Mouse (Mus musculus) kidney, embryonic 14.5 days (tissue): ENCODE measurements around the gene Hsf2. TPM values are rescaled to one million over a fixed set of nuclear protein-coding genes. Genes with fewer than 3 reads are reported as not detected.
"Not testable (repeated sequence)": the region's sequence is repeated elsewhere in the genome, so short reads cannot be mapped to it uniquely, and the experiment has no call there.

Source experiments
- ATAC-seq: fragments of 200-750 bp; cut with Nextera tagmentation; 2 replicates; pipeline ENCODE4 v1.8.0; 2017; ENCODE audit warnings: moderate number of reproducible peaks, mild to moderate bottlenecking, moderate TSS enrichment, moderate library complexity; ENCODE audit not compliant: low FRiP score, low TSS enrichment
- H3K27ac ChIP-seq: fragments of 300-500 bp; sonication (generic); 2 replicates; pipeline ENCODE4 v1.5.1; 2014; ENCODE audit warnings: low read depth, mild to moderate bottlenecking, low read length, moderate library complexity, mixed read lengths
- H3K27me3 ChIP-seq: fragments of 300-500 bp; sonication (generic); 2 replicates; pipeline ENCODE4 v1.6.1; 2014; ENCODE audit warnings: mild to moderate bottlenecking, low read length; ENCODE audit not compliant: control insufficient read depth, insufficient read depth
- H3K36me3 ChIP-seq: fragments of 300-500 bp; sonication (generic); 2 replicates; pipeline ENCODE4 v1.6.1; 2014; ENCODE audit warnings: low read length, mixed read lengths; ENCODE audit not compliant: control insufficient read depth, insufficient read depth
- H3K4me1 ChIP-seq: fragments of 300-500 bp; sonication (generic); 2 replicates; pipeline ENCODE4 v1.6.1; 2014; ENCODE audit warnings: low read length, mixed read lengths; ENCODE audit not compliant: control insufficient read depth, insufficient read depth
- H3K4me2 ChIP-seq: fragments of 300-500 bp; sonication (generic); replicated peaks from 2 replicates; pipeline ENCODE4 v1.6.1; 2014; ENCODE audit warnings: low read depth, mild to moderate bottlenecking, low read length
- H3K4me3 ChIP-seq: fragments of 300-500 bp; sonication (generic); 2 replicates; pipeline ENCODE4 v1.5.1; 2014; ENCODE audit warnings: mild to moderate bottlenecking, low read length
- H3K9ac ChIP-seq: fragments of 300-500 bp; sonication (generic); 2 replicates; pipeline ENCODE4 v1.6.1; 2014; ENCODE audit warnings: low read depth, mild to moderate bottlenecking, low read length, moderate library complexity
- H3K9me3 ChIP-seq: fragments of 300-500 bp; sonication (generic); 2 replicates; pipeline ENCODE4 v1.6.1; 2016; ENCODE audit warnings: low read length; ENCODE audit not compliant: control insufficient read depth
- WGBS: fragments of 180-500 bp; shearing (Covaris S2); extraction: QIAGEN DNeasy Blood & Tissue Kit; methylation state at CpG from one replicate; pipeline ENCODE4 v1.1.7; 2014; 5-methylcytosine and 5-hydroxymethylcytosine counted together
- polyA plus RNA-seq: library from polyadenylated mRNA; unstranded; fragments of >200 nt; fragmentation: Nextera tagmentation; extraction: Ambion mirVana; gene quantifications from 2 replicates; pipeline ENCODE4 v1.2.1, GENCODE M21; 2014

Hsf2 gene
- polyA plus RNA-seq, result 35.0 and 42.8 TPM in 2 replicates

- no peaks in the 10 kb centered on the region for H3K27me3 ChIP-seq
- WGBS, result 1% methylated on average over 52 of the region's 52 CpGs
- H3K9me3 ChIP-seq, result no peaks in the 10 kb centered on the region
- ATAC-seq, result peak; percentile 100
- H3K36me3 ChIP-seq, result no peaks in the 10 kb centered on the region
- H3K4me3 ChIP-seq, result peak within 1 kb of the TSS; percentile 75
- H3K4me1 ChIP-seq, result peaks cover 10% of the 10 kb centered on the region
- peak within 1 kb of the TSS; percentile 90 for H3K9ac ChIP-seq
- peak within 1 kb of the TSS; percentile 58 for H3K4me2 ChIP-seq
- H3K27ac ChIP-seq, result peak within 1 kb of the TSS; percentile 94
Measured at GRCm38 (mm10) chr10:57485908-57486541, at the start of gene Hsf2. Hsf2 (plus strand) TSS chr10:57486385.

DNA sequence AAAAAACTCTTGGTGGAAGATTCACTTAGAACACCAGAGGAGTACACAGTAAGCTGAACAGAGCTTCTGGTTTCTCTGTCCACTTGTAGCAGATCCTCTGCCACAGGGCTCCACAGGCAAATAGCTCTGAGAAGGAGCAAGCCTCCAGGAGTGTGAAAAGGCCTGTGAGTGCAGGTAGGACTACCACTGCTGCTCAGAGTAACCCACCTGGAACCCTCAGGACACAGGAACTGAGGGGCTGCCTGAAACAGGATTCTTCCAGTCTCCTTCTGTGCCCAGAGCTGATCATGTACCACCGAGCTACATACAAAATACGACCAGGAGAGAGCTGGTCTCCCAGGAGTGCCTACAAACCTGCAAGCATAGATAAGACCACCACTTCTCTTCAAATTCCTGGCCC lies 48.3 kb upstream of the Hsf2 start:
- peak; percentile 52; the same call in 1 of the 2 replicates for ATAC-seq
- Histone ChIP-seq H3K27me3 (no peaks in the 10 kb centered on the region), H3K9ac (no peak overlapping the region), H3K27ac (no peak overlapping the region), H3K9me3 (no peaks in the 10 kb centered on the region), H3K4me2 (no peak overlapping the region), H3K4me1 (no peaks in the 10 kb centered on the region), H3K4me3 (no peak overlapping the region), H3K36me3 (no peaks in the 10 kb centered on the region)
- WGBS, result 89% methylated on average over 2 of the region's 2 CpGs

GRCm38 (mm10) chr10:57441049-57441448 lies 45.1 kb upstream of the Hsf2 start:
- H3K36me3 ChIP-seq, result no peaks in the 10 kb centered on the region
- no peak overlapping the region for H3K4me2 ChIP-seq
- no peaks in the 10 kb centered on the region for H3K27me3 ChIP-seq
- no peak overlapping the region for H3K4me3 ChIP-seq
- H3K9ac ChIP-seq, result no peak overlapping the region
- H3K27ac ChIP-seq, result no peak overlapping the region
- ATAC-seq, result no peak
- H3K9me3 ChIP-seq, result no peaks in the 10 kb centered on the region
- no peaks in the 10 kb centered on the region for H3K4me1 ChIP-seq

DNA sequence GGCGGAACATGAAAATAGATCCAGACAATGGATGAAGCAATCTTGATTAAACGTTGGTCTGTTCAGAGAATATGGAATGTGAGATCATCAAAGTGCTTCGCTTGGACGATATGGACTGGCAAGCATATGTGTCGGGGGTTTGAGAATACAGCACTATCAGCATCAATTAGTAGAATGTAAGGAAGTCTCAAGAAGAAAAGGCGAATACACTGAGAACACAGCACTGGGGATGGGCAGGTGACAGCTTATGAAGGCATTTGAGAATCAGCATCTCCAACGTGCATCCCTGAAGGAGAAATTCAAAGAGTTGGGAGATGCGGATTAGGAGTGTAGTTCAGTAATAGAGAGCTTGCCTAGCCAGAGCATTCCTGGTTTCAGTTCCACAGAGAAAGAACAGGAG lies 41.8 kb upstream of the Hsf2 start:
- no peak overlapping the region for H3K4me2 ChIP-seq
- no peaks in the 10 kb centered on the region for H3K9me3 ChIP-seq
- H3K27me3 ChIP-seq, result no peaks in the 10 kb centered on the region
- H3K4me3 ChIP-seq, result no peak overlapping the region
- no peak overlapping the region for H3K9ac ChIP-seq
- no peaks in the 10 kb centered on the region for H3K36me3 ChIP-seq
- no peaks in the 10 kb centered on the region for H3K4me1 ChIP-seq
- 73% methylated on average over 8 of the region's 8 CpGs for WGBS
- ATAC-seq, result no peak
- no peak overlapping the region for H3K27ac ChIP-seq

DNA sequence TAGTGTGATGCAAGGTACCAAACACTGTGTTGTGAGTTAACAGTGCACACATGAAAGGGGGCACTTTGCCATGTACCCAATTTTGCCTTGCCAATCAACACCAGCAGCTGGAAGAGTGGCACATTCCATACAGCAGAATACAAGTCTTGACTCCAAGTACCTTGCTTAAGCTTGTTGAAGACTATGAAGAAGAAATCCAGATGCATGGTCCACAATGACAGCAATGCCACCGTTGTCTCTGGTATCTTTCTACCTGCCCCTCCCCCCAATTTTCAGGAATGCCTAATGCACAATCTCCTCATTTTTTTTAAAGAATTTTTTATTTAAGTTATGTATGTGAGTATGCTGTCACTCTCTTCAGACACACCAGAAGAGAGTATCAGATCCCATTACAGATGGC lies 40.5 kb upstream of the Hsf2 start:
- Histone ChIP-seq H3K4me3 (no peak overlapping the region), H3K4me2 (no peak overlapping the region), H3K9ac (no peak overlapping the region), H3K9me3 (no peaks in the 10 kb centered on the region), H3K4me1 (no peaks in the 10 kb centered on the region), H3K27ac (no peak overlapping the region), H3K27me3 (no peaks in the 10 kb centered on the region), H3K36me3 (no peaks in the 10 kb centered on the region)
- WGBS, result 93% methylated on average over 1 of the region's 1 CpGs
- ATAC-seq, result no peak

GRCm38 (mm10) chr10:57447657-57448050 lies 38.5 kb upstream of the Hsf2 start:
- no peak overlapping the region for H3K4me2 ChIP-seq
- no peaks in the 10 kb centered on the region for H3K9me3 ChIP-seq
- H3K4me3 ChIP-seq, result no peak overlapping the region
- no peaks in the 10 kb centered on the region for H3K27me3 ChIP-seq
- no peak overlapping the region for H3K9ac ChIP-seq
- ATAC-seq, result no peak
- no peak overlapping the region for H3K27ac ChIP-seq
- H3K36me3 ChIP-seq, result no peaks in the 10 kb centered on the region
- H3K4me1 ChIP-seq, result no peaks in the 10 kb centered on the region

- ATAC-seq, result peak; percentile 68; the same call in 1 of the 2 replicates
- H3K9ac ChIP-seq, result no peak overlapping the region
- H3K27ac ChIP-seq, result no peak overlapping the region
- H3K9me3 ChIP-seq, result no peaks in the 10 kb centered on the region
- H3K36me3 ChIP-seq, result no peaks in the 10 kb centered on the region
- 5% methylated on average over 19 of the region's 19 CpGs for WGBS
- H3K4me3 ChIP-seq, result peak overlapping the region; percentile 10; the same call in 1 of the 2 replicates
- H3K4me1 ChIP-seq, result no peaks in the 10 kb centered on the region
- H3K4me2 ChIP-seq, result 0 out of 2 replicates have a peak overlapping the region, but pooled peaks have one; percentile 19
- no peaks in the 10 kb centered on the region for H3K27me3 ChIP-seq
Measured at GRCm38 (mm10) chr10:57448051-57448716, 38.0 kb upstream of the Hsf2 start.

GRCm38 (mm10) chr10:57463298-57463697 lies 22.9 kb upstream of the Hsf2 start:
- H3K9me3 ChIP-seq, H3K4me1 ChIP-seq, H3K4me2 ChIP-seq, H3K27me3 ChIP-seq, H3K36me3 ChIP-seq, H3K4me3 ChIP-seq, H3K9ac ChIP-seq, H3K27ac ChIP-seq: not testable (repeated sequence)
- ATAC-seq, result 0 out of 2 replicates have a peak, but pooled peaks have one; percentile 49
- WGBS, result 35% methylated on average over 10 of the region's 10 CpGs

- Histone ChIP-seq H3K4me1 (no peaks in the 10 kb centered on the region), H3K27ac (no peak overlapping the region), H3K27me3 (no peaks in the 10 kb centered on the region), H3K4me3 (no peak overlapping the region), H3K9ac (no peak overlapping the region), H3K36me3 (no peaks in the 10 kb centered on the region), H3K9me3 (no peaks in the 10 kb centered on the region), H3K4me2 (no peak overlapping the region)
- no peak for ATAC-seq
Measured at GRCm38 (mm10) chr10:57465768-57466167, 20.4 kb upstream of the Hsf2 start.
